ENCODE assay signal across 8 mouse cellular contexts in genomic region chr9:76014631-76015531, GRCm38 (mm10). TPM values are rescaled to one million over a fixed set of nuclear protein-coding genes. Genes with fewer than 3 reads are reported as not detected.
DNase-seq lines count a peak whose midpoint lies in the region; ATAC-seq and TF ChIP-seq lines count a peak whose summit lies in the region.

Hmgcll1 (plus strand) TSS chr9:76014855.

- H3K27ac ChIP-seq in kidney, embryonic 14.5 days (ENCODE audit: low read depth, low read length), result no peak within 1 kb of the TSS
- H3K27ac ChIP-seq in forebrain, embryonic 11.5 days (ENCODE audit: low read depth, low read length), result peak within 1 kb of the TSS; percentile 37; the same call in 1 of the 2 replicates
- H3K27ac ChIP-seq in liver, embryonic 15.5 days (replicated peaks), result no peak within 1 kb of the TSS

- H3K27me3 ChIP-seq in kidney, embryonic 14.5 days (ENCODE audit: control insufficient read depth, insufficient read depth, low read length), result no peaks in the 10 kb centered on the region
- no peaks in the 10 kb centered on the region for H3K27me3 ChIP-seq in forebrain, embryonic 11.5 days (ENCODE audit: control insufficient read depth, insufficient read depth, low read length)
- H3K27me3 ChIP-seq in liver, embryonic 15.5 days, result 0 out of 2 replicates have a peak, but pooled peaks cover 9% of the 10 kb centered on the region

- no peak; the same call in 1 of the 2 replicates for TF ChIP-seq POLR2A in brain, embryonic 14.5 days (IDR thresholded peaks at IDR 0.05; ENCODE audit: borderline replicate concordance, extremely low read depth, insufficient read depth, insufficient read length, poor library complexity, severe bottlenecking)

- H3K4me1 ChIP-seq in kidney, embryonic 14.5 days (ENCODE audit: control insufficient read depth, insufficient read depth, low read length), result 0 out of 2 replicates have a peak, but pooled peaks cover 2% of the 10 kb centered on the region
- peaks cover 2% of the 10 kb centered on the region; the same call in 1 of the 2 replicates for H3K4me1 ChIP-seq in forebrain, embryonic 11.5 days (replicated peaks; ENCODE audit: control insufficient read depth, insufficient read depth, low read length)
- peaks cover 15% of the 10 kb centered on the region for H3K4me1 ChIP-seq in liver, embryonic 15.5 days (replicated peaks)

- H3K36me3 ChIP-seq in kidney, embryonic 14.5 days (ENCODE audit: control insufficient read depth, insufficient read depth, low read length), result no peaks in the 10 kb centered on the region
- H3K36me3 ChIP-seq in forebrain, embryonic 11.5 days (ENCODE audit: control insufficient read depth, insufficient read depth, low read length), result no peaks in the 10 kb centered on the region
- no peaks in the 10 kb centered on the region for H3K36me3 ChIP-seq in liver, embryonic 15.5 days (replicated peaks)

- ATAC-seq in kidney, embryonic 14.5 days (ENCODE audit: low FRiP score, low TSS enrichment), result peak; percentile 93
- peak; percentile 90 for ATAC-seq in forebrain, embryonic 11.5 days (replicated peaks; ENCODE audit: low FRiP score)
- ATAC-seq in liver, embryonic 15.5 days (ENCODE audit: insufficient read depth), result peak; percentile 51

- no peak for TF ChIP-seq CTCF in brain, embryonic 14.5 days (IDR thresholded peaks at IDR 0.05; ENCODE audit: borderline replicate concordance, extremely low read depth, insufficient read depth, insufficient read length)

- no peaks in the 10 kb centered on the region for H3K9me3 ChIP-seq in kidney, embryonic 14.5 days (ENCODE audit: control insufficient read depth, low read length)
- H3K9me3 ChIP-seq in forebrain, embryonic 11.5 days (ENCODE audit: control insufficient read depth, low read length), result no peaks in the 10 kb centered on the region
- no peaks in the 10 kb centered on the region for H3K9me3 ChIP-seq in liver, embryonic 15.5 days (replicated peaks)

- H3K4me2 ChIP-seq in kidney, embryonic 14.5 days (replicated peaks; ENCODE audit: low read depth, low read length), result peak within 1 kb of the TSS; percentile 91
- peak within 1 kb of the TSS; percentile 90 for H3K4me2 ChIP-seq in forebrain, embryonic 11.5 days (ENCODE audit: low read depth, low read length, severe bottlenecking)
- peak within 1 kb of the TSS; percentile 79 for H3K4me2 ChIP-seq in liver, embryonic 15.5 days

- H3K9ac ChIP-seq in kidney, embryonic 14.5 days (ENCODE audit: low read depth, low read length), result peak within 1 kb of the TSS; percentile 66
- H3K9ac ChIP-seq in forebrain, embryonic 11.5 days (ENCODE audit: low read length), result peak within 1 kb of the TSS; percentile 72
- H3K9ac ChIP-seq in liver, embryonic 15.5 days, result peak within 1 kb of the TSS; percentile 39

- DNase-seq in kidney, adult 8-10 months, result no peak
- DNase-seq in brain, embryonic 14.5 days (ENCODE audit: low read depth), result peak; percentile 81
- peak; percentile 78 for DNase-seq in forebrain, embryonic 11.5 days (ENCODE audit: low spot score)
- DNase-seq in large intestine, adult 2 months (ENCODE audit: low read depth, low spot score), result peak; percentile 21
- DNase-seq in right cerebral cortex, postnatal 14 days, result peak; percentile 68
- no peak for DNase-seq in gastrocnemius, postnatal 4 days (ENCODE audit: low spot score in 2 of 2)

- WGBS in kidney, embryonic 14.5 days, result 4% methylated on average over 40 of the region's 40 CpGs
- WGBS in forebrain, embryonic 11.5 days, result 4% methylated on average over 39 of the region's 40 CpGs
- WGBS in large intestine, adult 2 months, result 14% methylated on average over 40 of the region's 40 CpGs
- WGBS in liver, embryonic 15.5 days (ENCODE audit: insufficient replicate concordance), result 17% methylated on average over 40 of the region's 40 CpGs

- peak within 1 kb of the TSS; percentile 59 for H3K4me3 ChIP-seq in kidney, embryonic 14.5 days (ENCODE audit: low read length)
- peak within 1 kb of the TSS; percentile 56 for H3K4me3 ChIP-seq in forebrain, embryonic 11.5 days (ENCODE audit: low read depth, low read length)
- H3K4me3 ChIP-seq in liver, embryonic 15.5 days (replicated peaks), result peak within 1 kb of the TSS; percentile 53

RNA-seq across cellular contexts. Expression of gene Hmgcll1, which starts in this region (rescaled TPM):
- polyA plus RNA-seq in kidney, embryonic 14.5 days (2014; fragmentation: Nextera tagmentation; extraction: Ambion mirVana), result 2.3 and 3.6 TPM in 2 replicates
- 13.0 and 16.4 TPM in 2 replicates for polyA plus RNA-seq in brain, embryonic 14.5 days (2012; rRNA removed)
- polyA plus RNA-seq in forebrain, embryonic 11.5 days (2014; fragmentation: Nextera tagmentation; extraction: Ambion mirVana), result 9.5 and 10.4 TPM in 2 replicates
- polyA plus RNA-seq in large intestine, adult 2 months (2012; rRNA removed), result 0.21 and 0.60 TPM in 2 replicates
- polyA plus RNA-seq in liver, embryonic 15.5 days (2015; fragmentation: Nextera tagmentation; extraction: Ambion mirVana), result 0.21 and 0.36 TPM in 2 replicates
- total RNA-seq in gastrocnemius, postnatal 4 days (2021), result under 1 TPM; 0.73 to 0.98 TPM

Comparison
In these comparisons a context has a peak if more than half of its experiments do, and no peak if none do; other contexts are left out.
1. Peak in DNase-seq in large intestine, adult 2 months; RNA of the gene not detected or under 1 TPM.
2. Peak in ATAC-seq, H3K4me3 ChIP-seq, H3K9ac ChIP-seq and H3K4me2 ChIP-seq in liver, embryonic 15.5 days; RNA of the gene not detected or under 1 TPM.
3. DNase-seq: peak in brain, embryonic 14.5 days (single experiment), forebrain, embryonic 11.5 days (single experiment) and right cerebral cortex, postnatal 14 days (single experiment); none in kidney, adult 8-10 months (0 of 2) and gastrocnemius, postnatal 4 days (0 of 2).
4. Peak in every context shown above with its lines, with median percentiles within 50 percentile points of each other: ATAC-seq, H3K4me2 ChIP-seq, H3K4me3 ChIP-seq and H3K9ac ChIP-seq.